Mouse (Mus musculus) forelimb bud, embryonic 11.5 days (tissue): Measurements from ENCODE around the gene Rpl3l.

ENCODE experiments used
- DNase-seq: peaks from one replicate; pipeline ENCODE4 v3.0.0-alpha.2; 2012; ENCODE audit warnings: low read depth, low spot score

Rpl3l gene

GRCm38 (mm10) chr17:24742307-24742706 lies 14.7 kb downstream of the Rpl3l start:
- no peak for DNase-seq

GRCm38 (mm10) chr17:24743896-24744295 lies 16.3 kb downstream of the Rpl3l start:
- DNase-seq, result no peak

GRCm38 (mm10) chr17:24744381-24744780 lies 16.8 kb downstream of the Rpl3l start:
- no peak for DNase-seq

GRCm38 (mm10) chr17:24745526-24746497 lies 18.2 kb downstream of the Rpl3l start:
- DNase-seq, result peak; percentile 93

- DNase-seq, result no peak
Measured at GRCm38 (mm10) chr17:24746986-24747385, 19.4 kb downstream of the Rpl3l start.

- DNase-seq, result no peak
Measured at GRCm38 (mm10) chr17:24751528-24751927, 23.9 kb downstream of the Rpl3l start.

- no peak for DNase-seq
Measured at GRCm38 (mm10) chr17:24752415-24753394, 25.1 kb downstream of the Rpl3l start, which contains the start of gene Hs3st6. Gene Hs3st6 (plus strand): TSS chr17:24752988.

- DNase-seq, result no peak
Measured at GRCm38 (mm10) chr17:24757394-24757793, 29.8 kb downstream of the Rpl3l start.

- DNase-seq, result peak; percentile 79
Measured at GRCm38 (mm10) chr17:24761121-24761520, 33.5 kb downstream of the Rpl3l start.

GRCm38 (mm10) chr17:24765016-24765905 lies 37.6 kb downstream of the Rpl3l start:
- no peak for DNase-seq

GRCm38 (mm10) chr17:24766266-24766875 lies 38.8 kb downstream of the Rpl3l start:
- DNase-seq, result no peak

GRCm38 (mm10) chr17:24769146-24769545 lies 41.5 kb downstream of the Rpl3l start:
- DNase-seq, result no peak

- no peak for DNase-seq
Measured at GRCm38 (mm10) chr17:24773241-24773640, 45.6 kb downstream of the Rpl3l start.

- DNase-seq, result no peak
Measured at GRCm38 (mm10) chr17:24775173-24775572, 47.6 kb downstream of the Rpl3l start.

- DNase-seq, result no peak
Measured at GRCm38 (mm10) chr17:24777073-24777472, 49.5 kb downstream of the Rpl3l start.

- no peak for DNase-seq
Measured at GRCm38 (mm10) chr17:24780821-24781220, 53.2 kb downstream of the Rpl3l start.
